Mouse (Mus musculus): ENCODE measurements around the gene Nubp1.

GRCm38 (mm10) chr16:10372372-10372771 lies 39.4 kb upstream of the Nubp1 start:
- TF ChIP-seq CTCF (IDR thresholded peaks at IDR 0.05; ENCODE audit: low read depth, low read length) (no peak), POLR2A (IDR thresholded peaks at IDR 0.05; ENCODE audit: extremely low read depth, insufficient read depth, low read length) (no peak)

Measured in liver, adult 2 months (tissue).